Mouse (Mus musculus) liver, embryonic 14.5 days (tissue): ENCODE results near the gene Sufu. TPM values are rescaled to one million over a fixed set of nuclear protein-coding genes. Genes with fewer than 3 reads are reported as not detected.
A peak's percentile ranks its signal among the peaks of the same experiment; 100 is the strongest.

Experiments
- ATAC-seq: fragments of 200-750 bp; cut with Nextera tagmentation; 2 replicates; pipeline ENCODE4 v1.8.0; 2017; ENCODE audit warnings: moderate number of reproducible peaks, mild to moderate bottlenecking, moderate library complexity; ENCODE audit not compliant: insufficient read depth
- DNase-seq, 3 experiments: peaks; one replicate each; pipeline ENCODE4 v3.0.0-alpha.2; 2012 to 2013; ENCODE audit warnings: low read depth in 3 of 3, low spot score in 3 of 3
- H3K27ac ChIP-seq: fragments of 300-500 bp; sonication (generic); 2 replicates; pipeline ENCODE4 v1.5.1; 2014; ENCODE audit warnings: moderate library complexity, mild to moderate bottlenecking, control low read depth, inconsistent platforms
- H3K27me3 ChIP-seq: fragments of 300-500 bp; sonication (generic); 2 replicates; pipeline ENCODE4 v1.6.1; 2014; ENCODE audit warnings: mild to moderate bottlenecking, low read length, moderate library complexity; ENCODE audit not compliant: control insufficient read depth, insufficient read depth
- H3K36me3 ChIP-seq: fragments of 300-500 bp; sonication (generic); replicated peaks from 2 replicates; pipeline ENCODE4 v1.6.1; 2014; ENCODE audit warnings: low read depth; ENCODE audit not compliant: control insufficient read depth, insufficient read depth
- H3K4me1 ChIP-seq, 2 experiments: fragments of 200-500 bp in 1 of 2; fragments of 300-500 bp in 1 of 2; sonication (generic) in 1 of 2; replicated peaks; 2 replicates each; pipeline ENCODE4 v1.6.1; 2012 to 2014; ENCODE audit warnings: antibody characterized with exemption in 1 of 2, inconsistent platforms in 1 of 2, low read length in 1 of 2; ENCODE audit not compliant: control insufficient read depth in 2 of 2, insufficient read depth in 2 of 2
- H3K4me2 ChIP-seq: fragments of 300-500 bp; sonication (generic); 2 replicates; pipeline ENCODE4 v1.6.1; 2014; ENCODE audit warnings: low read depth, mild to moderate bottlenecking, control low read depth, moderate library complexity
- H3K4me3 ChIP-seq, 2 experiments: fragments of 200-500 bp in 1 of 2; fragments of 300-500 bp in 1 of 2; sonication (generic) in 1 of 2; 2 replicates each; pipeline ENCODE4 v1.5.1; 2012 to 2014; ENCODE audit warnings: low read depth in 2 of 2, low read length in 2 of 2, mild to moderate bottlenecking in 2 of 2, control low read depth in 1 of 2, inconsistent platforms in 1 of 2, moderate library complexity in 1 of 2; ENCODE audit not compliant: insufficient read depth in 1 of 2
- H3K9ac ChIP-seq: fragments of 300-500 bp; sonication (generic); replicated peaks from 2 replicates; pipeline ENCODE4 v1.6.1; 2014; ENCODE audit warnings: mild to moderate bottlenecking, control low read depth, moderate library complexity
- H3K9me3 ChIP-seq: fragments of 300-500 bp; sonication (generic); 2 replicates; pipeline ENCODE4 v1.6.1; 2016; ENCODE audit warnings: low read length, mixed read lengths; ENCODE audit not compliant: control insufficient read depth
- CTCF ChIP-seq: IDR thresholded peaks from 2 replicates; pipeline ENCODE4 v1.5.1; 2016; ENCODE audit warnings: antibody characterized with exemption, low read depth, control low read depth
- EP300 ChIP-seq: IDR thresholded peaks from 2 replicates; pipeline ENCODE4 v1.6.1; 2016; ENCODE audit warnings: antibody characterized with exemption, low read depth
- WGBS: fragments of 180-500 bp; shearing (Covaris S2); extraction: QIAGEN DNeasy Blood & Tissue Kit; methylation state at CpG from one replicate; pipeline ENCODE4 v1.1.7; 2014; ENCODE audit not compliant: insufficient replicate concordance; 5-methylcytosine and 5-hydroxymethylcytosine counted together
- polyA plus RNA-seq, 2 experiments: library from polyadenylated mRNA; depleted of rRNA in 1 of 2; stranded (reverse) in 1 of 2; unstranded in 1 of 2; fragments of >200 nt; fragmentation: Nextera tagmentation in 1 of 2; extraction: Ambion mirVana in 1 of 2; gene quantifications; 2 replicates each; pipeline versions ENCODE4 v1.2.1 to v1.2.3; 2012 to 2014

The Sufu gene
- polyA plus RNA-seq, 2 experiments, result 3.6 to 4.2 TPM

GRCm38 (mm10) chr19:46483701-46484328, 87.1 kb downstream of the Sufu start:
- 65% methylated on average over 15 of the region's 15 CpGs for WGBS
- DNase-seq (no peak), ATAC-seq (no peak)
- Histone ChIP-seq H3K27me3 (no peaks in the 10 kb centered on the region), H3K9me3 (no peaks in the 10 kb centered on the region), H3K4me3 (no peak overlapping the region), H3K9ac (no peak overlapping the region), H3K4me1 (peaks cover 10 to 38% of the 10 kb centered on the region in 2 experiments), H3K36me3 (no peaks in the 10 kb centered on the region), H3K27ac (no peak overlapping the region), H3K4me2 (no peak overlapping the region)
- no peak for TF ChIP-seq EP300
- TF ChIP-seq CTCF, result no peak

GRCm38 (mm10) chr19:46484518-46484917, 87.8 kb downstream of the Sufu start:
- ATAC-seq (no peak), DNase-seq (no peak)
- no peak overlapping the region for H3K4me3 ChIP-seq
- TF ChIP-seq CTCF (no peak), EP300 (no peak)
- no peaks in the 10 kb centered on the region for H3K9me3 ChIP-seq
- no peaks in the 10 kb centered on the region for H3K27me3 ChIP-seq
- H3K9ac ChIP-seq, result no peak overlapping the region
- H3K36me3 ChIP-seq, result no peaks in the 10 kb centered on the region
- peaks cover 10 to 32% of the 10 kb centered on the region in 2 experiments for H3K4me1 ChIP-seq
- H3K27ac ChIP-seq, result no peak overlapping the region
- WGBS, result 70% methylated on average over 5 of the region's 5 CpGs
- H3K4me2 ChIP-seq, result no peak overlapping the region

DNA sequence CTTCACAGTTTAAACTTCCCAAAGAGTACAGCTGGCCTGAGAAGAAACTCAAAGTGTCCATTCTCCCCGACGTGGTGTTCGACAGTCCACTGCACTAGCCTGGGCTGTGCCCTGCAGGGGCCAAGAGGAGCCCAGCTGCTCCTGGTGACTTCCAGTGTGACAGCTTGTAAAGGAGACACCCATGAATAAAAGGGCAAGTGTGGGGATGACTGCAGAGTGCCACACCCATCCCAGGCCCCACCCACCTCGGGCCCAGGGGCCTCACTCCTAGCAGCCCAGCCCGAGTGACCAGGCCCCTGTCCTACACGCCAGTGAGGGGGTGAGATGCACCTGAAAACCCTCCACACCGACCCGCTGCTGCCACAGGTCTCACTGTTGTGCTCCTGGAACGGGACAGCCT, 89.2 kb downstream of the Sufu start:
- Histone ChIP-seq H3K4me1 (peaks cover 10 to 29% of the 10 kb centered on the region in 2 experiments), H3K27me3 (no peaks in the 10 kb centered on the region), H3K27ac (no peak overlapping the region), H3K9ac (no peak overlapping the region), H3K36me3 (no peaks in the 10 kb centered on the region), H3K9me3 (no peaks in the 10 kb centered on the region), H3K4me3 (no peak overlapping the region), H3K4me2 (no peak overlapping the region)
- DNase-seq (no peak), ATAC-seq (peak; percentile 41; the same call in 1 of the 2 replicates)
- no peak for TF ChIP-seq EP300
- TF ChIP-seq CTCF, result no peak
- 46% methylated on average over 9 of the region's 9 CpGs for WGBS

DNA sequence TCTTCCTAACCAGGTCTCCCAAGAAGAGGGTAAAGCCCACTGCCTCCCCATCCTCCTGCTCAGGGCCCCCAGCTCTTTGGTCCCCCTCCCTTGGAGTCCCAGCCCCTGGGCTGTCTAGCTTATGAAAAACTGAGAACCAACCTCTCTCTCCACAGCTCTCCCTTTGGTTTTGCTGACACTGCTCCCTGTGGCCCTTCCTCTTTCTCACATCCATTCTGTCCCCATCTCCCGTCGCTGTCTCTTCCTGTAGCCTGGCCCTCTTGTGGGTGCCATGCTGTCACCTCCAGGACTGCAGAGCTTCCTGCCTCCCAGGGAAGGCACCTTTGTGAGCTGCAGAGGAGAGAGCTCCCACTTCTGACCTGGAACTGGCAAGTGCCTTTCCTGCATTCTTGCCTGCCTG, 90.0 kb downstream of the Sufu start:
- H3K36me3 ChIP-seq, result no peaks in the 10 kb centered on the region
- H3K4me1 ChIP-seq, result peaks cover 10 to 29% of the 10 kb centered on the region in 2 experiments
- DNase-seq (no peak), ATAC-seq (no peak)
- no peak overlapping the region for H3K27ac ChIP-seq
- H3K4me2 ChIP-seq, result no peak overlapping the region
- no peak overlapping the region for H3K4me3 ChIP-seq
- TF ChIP-seq EP300 (no peak), CTCF (no peak)
- H3K9ac ChIP-seq, result no peak overlapping the region
- WGBS, result 26% methylated on average over 2 of the region's 2 CpGs
- H3K9me3 ChIP-seq, result no peaks in the 10 kb centered on the region
- no peaks in the 10 kb centered on the region for H3K27me3 ChIP-seq

DNA sequence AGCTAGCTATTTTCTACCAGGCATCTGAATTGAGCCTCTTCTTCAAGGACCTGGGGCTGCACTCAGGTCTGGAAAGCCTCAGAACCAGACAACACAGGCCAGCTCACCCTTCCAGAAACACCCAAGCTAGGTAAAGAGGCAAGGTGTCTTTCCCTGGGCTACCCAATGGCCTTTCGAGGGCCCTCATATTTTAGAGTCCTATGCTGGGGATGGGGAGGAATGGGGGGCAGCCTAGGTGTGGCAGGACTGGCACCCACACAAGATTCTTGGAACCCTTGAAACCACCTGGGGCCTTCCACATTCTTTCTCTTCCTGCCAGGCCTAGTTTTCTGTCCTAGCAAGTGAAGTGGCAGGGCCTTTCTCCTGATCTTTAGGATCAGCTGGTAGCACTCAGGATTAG, 92.8 kb downstream of the Sufu start:
- Histone ChIP-seq H3K4me2 (no peak overlapping the region), H3K4me3 (no peak overlapping the region)
- no peak for ATAC-seq

More for the DNA sequence above, 92.8 kb downstream of the Sufu start:
- 59% methylated on average over 1 of the region's 1 CpGs for WGBS
- Histone ChIP-seq H3K36me3 (no peaks in the 10 kb centered on the region), H3K9me3 (no peaks in the 10 kb centered on the region), H3K9ac (no peak overlapping the region), H3K27me3 (no peaks in the 10 kb centered on the region), H3K27ac (no peak overlapping the region), H3K4me1 (peaks cover 10 to 17% of the 10 kb centered on the region in 2 experiments)
- no peak for TF ChIP-seq EP300
- TF ChIP-seq CTCF, result no peak
- no peak for DNase-seq
